Mouse (Mus musculus) neural tube, postnatal 0 days (tissue): ENCODE data around the gene A330070K13Rik. TPM values are rescaled to one million over a fixed set of nuclear protein-coding genes. Genes with fewer than 3 reads are reported as not detected.

Experiments used
- polyA plus RNA-seq: library from polyadenylated mRNA; unstranded; fragments of >200 nt; fragmentation: Nextera tagmentation; extraction: Ambion mirVana; gene quantifications from 2 replicates; pipeline ENCODE4 v1.2.1, GENCODE M21; 2015

A330070K13Rik gene
- 0.77 and 1.2 TPM in 2 replicates for polyA plus RNA-seq

DNA sequence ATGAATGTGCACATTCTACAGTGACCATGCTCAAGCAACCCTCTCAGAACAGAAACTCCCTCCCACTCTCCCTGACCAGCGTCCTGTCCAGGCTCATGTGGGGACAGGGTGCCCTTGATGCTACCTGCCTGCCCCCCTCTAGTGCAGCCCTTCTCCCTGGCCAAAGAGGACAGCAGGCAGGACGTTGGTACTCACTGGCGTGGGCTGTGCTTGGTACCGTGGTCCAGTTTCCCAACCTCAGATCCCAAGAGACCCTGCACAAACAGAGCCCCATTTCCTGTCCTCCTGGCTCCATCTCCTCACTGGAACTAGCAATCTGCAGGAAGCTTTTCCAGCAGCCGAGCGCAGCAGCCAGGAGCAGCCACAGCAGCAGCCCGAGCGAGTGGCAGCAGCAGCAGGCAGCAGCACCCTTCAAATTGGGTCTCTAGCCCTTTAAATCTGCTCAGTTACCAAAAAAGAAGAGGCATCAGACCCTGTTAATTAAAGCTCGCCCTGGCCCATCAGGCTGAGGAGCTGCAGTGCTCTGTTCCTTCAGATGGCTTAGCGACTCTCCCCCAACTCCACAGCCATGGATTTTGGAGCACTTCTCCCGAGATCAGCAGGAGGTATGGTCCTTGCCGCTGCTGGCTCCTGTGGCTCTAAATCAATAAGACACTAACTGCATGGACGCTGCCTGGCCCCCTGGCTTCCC lies at the start of gene A330070K13Rik:
Gene A330070K13Rik, minus strand, starts transcription at position 410 of the 691 bp plus-strand sequence.

GRCm38 (mm10) chr5:130369237-130369636 lies 15.2 kb downstream of the A330070K13Rik start, which contains the start of gene Caln1:
Gene Caln1, plus strand, starts transcription at chr5:130369455.

Other genes with a start within 250 kb of the A330070K13Rik start
- gene Kctd7, start 239.8 kb downstream of the A330070K13Rik start, polyA plus RNA-seq: 11.6 and 12.9 TPM in 2 replicates
- gene Rabgef1, start 212.8 kb downstream of the A330070K13Rik start, polyA plus RNA-seq: 29.6 and 32.7 TPM in 2 replicates
- gene Tmem248, start 167.6 kb downstream of the A330070K13Rik start, polyA plus RNA-seq: 31.4 and 36.8 TPM in 2 replicates
- 58.3 and 61.9 TPM in 2 replicates for gene Sbds, start 129.1 kb downstream of the A330070K13Rik start, polyA plus RNA-seq
- gene Tyw1, start 129.0 kb downstream of the A330070K13Rik start, polyA plus RNA-seq: 16.7 and 18.1 TPM in 2 replicates
- 77.0 and 81.1 TPM in 2 replicates for gene Caln1, start 15.2 kb downstream of the A330070K13Rik start, polyA plus RNA-seq